Mouse (Mus musculus) adrenal gland, adult 2 months (tissue): ENCODE results near the gene Zyg11b. TPM values are rescaled to one million over a fixed set of nuclear protein-coding genes. Genes with fewer than 3 reads are reported as not detected.
A peak's percentile ranks its signal among the peaks of the same experiment; 100 is the strongest.

Source experiments
- DNase-seq: peaks from one replicate; pipeline ENCODE4 v3.0.0; 2021
- polyA plus RNA-seq: library from polyadenylated mRNA; depleted of rRNA; stranded (reverse); fragments of >200 nt; gene quantifications from 2 replicates; pipeline ENCODE4 v1.2.3, GENCODE M21; 2012
- total RNA-seq, 2 experiments: library from RNA; stranded (reverse); gene quantifications; 2 replicates each; pipeline ENCODE4 v1.2.3; 2021

Zyg11b gene
- total and polyA plus RNA-seq, 3 experiments = 8.6 to 43.0 (median 34.1) TPM

- DNase-seq = no peak
Observed at GRCm38 (mm10) chr4:108318649-108319615, 18.0 kb upstream of the Zyg11b start.

DNA sequence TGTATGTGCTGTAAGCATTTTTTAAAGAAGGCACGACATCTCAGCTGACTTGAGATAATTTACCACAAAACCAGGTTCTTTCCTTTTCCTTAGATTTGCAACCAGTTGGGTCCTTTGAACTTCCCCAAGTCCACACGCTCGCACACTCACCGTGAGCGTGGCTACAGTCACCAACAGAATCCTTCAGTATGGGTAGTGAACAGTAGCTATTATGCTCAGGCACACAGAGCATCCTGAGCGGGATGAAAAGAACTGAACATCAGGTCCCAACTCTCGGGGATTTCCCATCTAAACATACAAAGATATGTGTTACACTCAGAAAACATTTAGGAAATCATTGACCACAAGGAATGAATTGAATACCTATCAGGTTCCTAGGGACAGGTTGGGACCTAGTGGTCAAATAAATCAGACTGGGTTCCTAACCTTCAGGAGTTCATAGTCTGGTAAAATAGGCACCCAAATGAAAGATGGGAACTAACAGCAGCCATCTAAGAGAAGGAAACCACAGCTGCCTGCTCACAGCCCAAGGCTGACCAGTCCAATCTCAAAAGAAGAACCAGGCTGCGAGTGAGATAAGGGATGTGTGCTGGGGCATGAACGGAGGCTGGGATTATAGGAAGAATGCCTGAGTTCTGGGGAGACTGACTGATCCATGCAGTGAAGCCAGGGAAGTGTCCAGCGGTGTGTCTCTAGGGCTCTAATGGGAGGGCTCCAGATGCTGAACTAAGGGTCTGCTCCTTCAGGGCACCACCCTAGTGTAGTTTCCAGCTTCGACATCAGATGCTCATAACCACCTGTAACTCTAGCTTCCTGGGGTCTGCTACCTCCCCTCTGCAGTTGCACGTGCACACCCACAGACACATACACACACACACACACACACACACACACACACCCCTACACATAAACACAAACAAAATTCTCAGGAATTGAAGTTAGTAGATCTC, 17.0 kb upstream of the Zyg11b start:
- no peak for DNase-seq

GRCm38 (mm10) chr4:108314041-108314440, 13.1 kb upstream of the Zyg11b start:
- no peak for DNase-seq

DNA sequence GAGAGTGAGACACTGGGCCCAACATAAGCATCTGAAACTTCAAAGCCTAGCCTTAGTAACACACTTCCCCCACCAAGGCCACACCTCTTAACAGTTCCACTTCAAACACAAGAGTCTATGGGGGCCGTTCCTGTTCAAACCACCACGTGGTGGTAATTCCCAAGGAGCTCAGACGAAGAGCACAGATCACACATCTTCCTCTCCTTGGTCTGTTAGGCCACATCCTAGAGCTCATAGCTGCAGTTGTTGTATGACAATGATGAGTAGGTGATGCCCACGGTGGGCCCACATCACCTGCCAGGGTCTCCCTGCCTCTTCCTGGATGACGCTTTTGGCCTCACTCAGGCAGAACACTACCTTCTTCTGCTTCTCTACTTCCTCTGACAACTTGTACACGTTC, 9.8 kb upstream of the Zyg11b start:
- DNase-seq = no peak

- DNase-seq = no peak
Observed at GRCm38 (mm10) chr4:108302296-108302890, 1.5 kb upstream of the Zyg11b start.

- no peak for DNase-seq
Observed at GRCm38 (mm10) chr4:108300266-108300665, 630 bp downstream of the Zyg11b start.

- no peak for DNase-seq
Observed at GRCm38 (mm10) chr4:108276973-108277372, 23.9 kb downstream of the Zyg11b start.

DNA sequence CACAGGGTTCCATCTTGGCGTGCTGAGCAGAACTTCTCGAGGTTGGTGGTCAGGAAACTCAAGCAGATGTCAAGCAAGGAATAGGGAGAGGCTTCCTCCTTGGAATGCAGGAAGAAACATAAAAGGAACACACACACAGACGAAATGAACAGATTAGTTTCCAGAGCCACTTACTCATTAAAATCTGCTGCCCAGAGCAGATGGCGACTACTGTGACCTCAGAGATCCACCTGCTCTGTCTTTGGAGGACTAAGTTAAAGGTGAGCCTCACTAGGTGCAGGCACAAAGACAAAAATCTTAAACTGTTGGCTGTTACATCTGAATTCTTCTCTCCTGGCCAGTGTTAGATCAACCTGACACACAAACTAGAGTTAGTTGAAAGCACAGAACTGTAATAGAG, 28.6 kb downstream of the Zyg11b start:
- no peak for DNase-seq

- DNase-seq = no peak
Observed at GRCm38 (mm10) chr4:108265774-108266173, 35.1 kb downstream of the Zyg11b start.

- no peak for DNase-seq
Observed at GRCm38 (mm10) chr4:108253317-108253716, 47.6 kb downstream of the Zyg11b start.

DNA sequence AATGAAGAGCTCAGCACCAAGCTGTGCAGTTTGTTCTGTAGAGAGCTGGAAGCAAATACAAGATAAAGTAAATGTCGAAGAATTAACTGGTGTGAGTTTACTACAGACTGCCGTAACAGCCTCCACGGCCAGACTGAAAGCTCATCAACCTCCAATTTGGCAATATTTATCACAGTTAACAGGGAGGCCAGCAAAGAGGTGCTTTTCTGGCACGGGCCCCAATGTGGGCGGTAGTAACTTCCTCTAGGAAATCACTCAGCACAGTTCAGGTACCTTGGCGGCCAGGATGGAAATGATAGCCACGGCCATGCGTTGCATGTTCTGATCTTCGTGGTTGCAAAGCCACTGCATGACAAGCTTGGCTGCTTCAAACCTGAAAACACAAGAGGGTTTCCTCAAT, 50.4 kb downstream of the Zyg11b start:
- DNase-seq = no peak

GRCm38 (mm10) chr4:108249314-108249713, 51.6 kb downstream of the Zyg11b start:
- DNase-seq = no peak

- DNase-seq = no peak
Observed at GRCm38 (mm10) chr4:108233654-108234053, 67.2 kb downstream of the Zyg11b start.

DNA sequence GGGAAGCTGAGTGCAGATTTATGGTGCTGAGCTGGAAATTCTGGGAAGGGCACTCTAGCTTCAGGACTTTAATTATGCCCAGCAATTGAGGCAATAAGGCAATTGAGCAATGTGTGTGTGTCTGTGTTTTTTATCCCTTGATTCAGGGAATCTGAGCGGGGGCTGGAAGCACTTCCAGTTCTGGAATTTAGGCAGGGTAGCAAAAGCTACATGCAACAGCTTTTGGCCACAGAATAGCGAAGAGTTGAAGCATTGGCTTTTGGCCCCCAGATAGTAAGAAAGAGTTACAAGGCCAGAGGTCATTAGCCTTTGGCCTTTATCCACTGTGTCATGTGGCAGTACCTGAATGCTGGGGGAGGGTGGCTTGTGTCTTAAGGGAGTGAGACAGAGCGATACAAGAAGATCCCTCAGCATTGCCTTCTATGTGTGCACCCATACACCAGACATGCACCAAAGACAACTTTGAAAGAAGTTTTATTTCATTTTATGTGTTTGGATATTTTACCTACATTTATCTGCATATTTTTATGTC, 75.5 kb downstream of the Zyg11b start:
- DNase-seq = peak; percentile 37

GRCm38 (mm10) chr4:108222507-108222906, 78.4 kb downstream of the Zyg11b start:
- no peak for DNase-seq

DNA sequence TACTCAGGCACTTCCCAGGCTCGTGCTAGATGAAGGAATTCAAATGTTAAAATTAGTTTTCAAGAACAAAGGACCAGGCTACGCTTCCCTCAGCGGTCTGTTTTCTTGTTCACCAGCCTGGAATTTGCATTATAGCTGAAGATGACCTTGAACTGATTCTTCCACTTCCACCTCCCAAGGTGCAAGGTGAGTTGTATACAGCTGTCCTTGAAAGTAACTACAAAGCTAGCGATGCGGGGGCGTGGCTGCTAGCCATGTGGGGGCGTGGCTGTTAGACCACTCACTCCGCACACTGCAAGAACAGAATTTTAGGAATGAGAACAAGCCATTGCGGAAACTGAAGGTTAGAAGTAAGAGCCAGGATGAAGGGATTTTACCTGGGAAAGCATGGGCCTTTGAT, 81.9 kb downstream of the Zyg11b start:
- peak; percentile 5 for DNase-seq

GRCm38 (mm10) chr4:108217332-108218179, 83.3 kb downstream of the Zyg11b start, which contains the start of gene Zyg11a:
Zyg11a (minus strand) TSS chr4:108218048.
- DNase-seq = peak; percentile 48

DNA sequence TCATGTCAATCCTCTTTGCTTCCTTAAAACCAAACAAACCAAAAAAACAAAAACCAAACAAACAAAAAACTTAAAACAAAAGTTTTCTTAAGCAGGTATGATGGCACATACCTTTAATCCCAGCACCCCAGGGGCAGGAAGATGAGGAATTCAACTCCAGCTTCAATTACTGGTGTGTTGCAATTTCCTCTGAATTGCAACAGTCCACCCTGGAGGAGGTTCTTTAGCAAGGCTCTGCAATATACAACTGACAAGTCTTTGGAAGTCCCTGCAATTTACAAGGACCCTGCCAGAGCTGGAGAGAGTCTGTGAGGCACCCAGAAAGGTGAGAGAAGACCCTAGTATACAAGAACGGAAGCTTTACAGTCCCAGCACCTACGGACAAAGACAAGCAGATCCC, 87.9 kb downstream of the Zyg11b start:
- no peak for DNase-seq

- DNase-seq = no peak
Observed at GRCm38 (mm10) chr4:108204629-108205028, 96.3 kb downstream of the Zyg11b start.

- no peak for DNase-seq
Observed at GRCm38 (mm10) chr4:108199236-108199635, 101.7 kb downstream of the Zyg11b start.
